Mouse (Mus musculus): ENCODE measurements around the gene Enah. TPM values are rescaled to one million over a fixed set of nuclear protein-coding genes. Genes with fewer than 3 reads are reported as not detected.

The Enah gene
- total and polyA plus RNA-seq, 3 experiments = 0.45 to 0.69 TPM; not detected in 1

- no peak for TF ChIP-seq TCF12 (IDR thresholded peaks at IDR 0.05; ENCODE audit: low read depth, low read length)
- no peak for TF ChIP-seq JUND (IDR thresholded peaks at IDR 0.05; ENCODE audit: low read depth, low read length)
- no peak for TF ChIP-seq HCFC1 (IDR thresholded peaks at IDR 0.05; ENCODE audit: low read depth, low read length)
- no peak for TF ChIP-seq GABPA (IDR thresholded peaks at IDR 0.05; ENCODE audit: low read depth, low read length)
- no peak for TF ChIP-seq RAD21 (IDR thresholded peaks at IDR 0.05; ENCODE audit: low read depth, low read length)
- no peaks in the 10 kb centered on the region for H3K79me2 ChIP-seq (ENCODE audit: control insufficient read depth, insufficient read depth, low read length, poor library complexity)
- H3K27me3 ChIP-seq (ENCODE audit: control insufficient read depth in 1 of 2, insufficient read depth in 2 of 2, low read length in 2 of 2) = peaks cover 10 to 28% of the 10 kb centered on the region in 2 experiments
- no peaks in the 10 kb centered on the region for H3K4me1 ChIP-seq (ENCODE audit: control insufficient read depth in 1 of 2, insufficient read depth in 2 of 2, low read length in 2 of 2)
- no peaks in the 10 kb centered on the region for H3K9me3 ChIP-seq (replicated peaks; ENCODE audit: insufficient read depth, low read length)
- H3K4me3 ChIP-seq (ENCODE audit: control insufficient read depth in 1 of 2, insufficient read depth in 1 of 2, low read depth in 2 of 2, low read length in 2 of 2) = no peak overlapping the region
- no peak overlapping the region for H3K9ac ChIP-seq (ENCODE audit: control insufficient read depth, low read depth, low read length, poor library complexity, severe bottlenecking)
- H3K27ac ChIP-seq (ENCODE audit: control insufficient read depth, low read depth, low read length) = no peak overlapping the region
- no peaks in the 10 kb centered on the region for H3K36me3 ChIP-seq (ENCODE audit: control insufficient read depth in 1 of 2, insufficient read depth in 2 of 2, low read length in 2 of 2)
- no peak for DNase-seq (ENCODE audit: low read depth, low spot score)
Measured at GRCm38 (mm10) chr1:181911841-181912240, 107.9 kb downstream of the Enah start.

GRCm38 (mm10) chr1:181901706-181902373, 118.0 kb downstream of the Enah start:
- Histone ChIP-seq H3K9ac (ENCODE audit: control insufficient read depth, low read depth, low read length, poor library complexity, severe bottlenecking) (no peak overlapping the region), H3K4me3 (ENCODE audit: control insufficient read depth in 1 of 2, insufficient read depth in 1 of 2, low read depth in 2 of 2, low read length in 2 of 2) (no peak overlapping the region), H3K36me3 (ENCODE audit: control insufficient read depth in 1 of 2, insufficient read depth in 2 of 2, low read length in 2 of 2) (no peaks in the 10 kb centered on the region), H3K27ac (ENCODE audit: control insufficient read depth, low read depth, low read length) (no peak overlapping the region), H3K4me1 (ENCODE audit: control insufficient read depth in 1 of 2, insufficient read depth in 2 of 2, low read length in 2 of 2) (no peaks in the 10 kb centered on the region), H3K27me3 (ENCODE audit: control insufficient read depth in 1 of 2, insufficient read depth in 2 of 2, low read length in 2 of 2) (peaks cover 14 to 21% of the 10 kb centered on the region in 2 experiments), H3K79me2 (ENCODE audit: control insufficient read depth, insufficient read depth, low read length, poor library complexity) (no peaks in the 10 kb centered on the region), H3K9me3 (replicated peaks; ENCODE audit: insufficient read depth, low read length) (no peaks in the 10 kb centered on the region)
- TF ChIP-seq RCOR1 (IDR thresholded peaks at IDR 0.05; ENCODE audit: low read depth, low read length) = no peak
- TF ChIP-seq ELF1 (IDR thresholded peaks at IDR 0.05; ENCODE audit: low read depth, low read length) = no peak
- no peak for TF ChIP-seq MYB (IDR thresholded peaks at IDR 0.05; ENCODE audit: low read depth, low read length)
- TF ChIP-seq CTCF (IDR thresholded peaks at IDR 0.05 in 2 of 3, conservative IDR thresholded peaks at IDR 0.05 in 1 of 3; ENCODE audit: control insufficient read depth in 1 of 3, insufficient read depth in 1 of 3, low read depth in 2 of 3, low read length in 3 of 3, poor library complexity in 1 of 3, severe bottlenecking in 1 of 3) = no peak
- no peak for TF ChIP-seq UBTF (IDR thresholded peaks at IDR 0.05; ENCODE audit: borderline replicate concordance, insufficient read depth, low read depth, low read length)
- TF ChIP-seq NELFE (IDR thresholded peaks at IDR 0.05; ENCODE audit: low read depth, low read length) = no peak
- no peak for TF ChIP-seq TCF12 (IDR thresholded peaks at IDR 0.05; ENCODE audit: low read depth, low read length)
- TF ChIP-seq SIN3A (IDR thresholded peaks at IDR 0.05; ENCODE audit: low read length) = no peak
- TF ChIP-seq JUND (IDR thresholded peaks at IDR 0.05; ENCODE audit: low read depth, low read length) = no peak
- no peak for TF ChIP-seq EP300 (IDR thresholded peaks at IDR 0.05; ENCODE audit: low read depth in 1 of 2, low read length in 2 of 2)
- no peak for TF ChIP-seq ZKSCAN1 (IDR thresholded peaks at IDR 0.05; ENCODE audit: low read depth, low read length)
- no peak for DNase-seq (ENCODE audit: low read depth, low spot score)

Data from MEL (cell line).